Mouse (Mus musculus) bone marrow, adult 2 months (tissue): ENCODE data around the gene Lrrn3. TPM values are rescaled to one million over a fixed set of nuclear protein-coding genes. Genes with fewer than 3 reads are reported as not detected.

Experiments used
- H3K27ac ChIP-seq: fragments of 200-500 bp; 2 replicates; pipeline ENCODE4 v1.5.1; 2012; ENCODE audit warnings: low read depth, mild to moderate bottlenecking, control low read depth, inconsistent platforms, low read length; ENCODE audit not compliant: control insufficient read depth, poor library complexity, insufficient read depth
- H3K4me1 ChIP-seq: fragments of 200-500 bp; 2 replicates; pipeline ENCODE4 v1.6.1; 2011; ENCODE audit warnings: low read length; ENCODE audit not compliant: control insufficient read depth, insufficient read depth
- H3K4me3 ChIP-seq: fragments of 200-500 bp; replicated peaks from 2 replicates; pipeline ENCODE3; 2011; ENCODE audit warnings: mild to moderate bottlenecking, low read depth, low read length, control low read depth; ENCODE audit not compliant: control insufficient read depth
- CTCF ChIP-seq: fragments of 200-500 bp; IDR thresholded peaks from 2 replicates; pipeline ENCODE4 v1.5.1; 2011; ENCODE audit warnings: low read length, control low read depth; ENCODE audit not compliant: control insufficient read depth, insufficient read depth
- POLR2A ChIP-seq: fragments of 200-500 bp; IDR thresholded peaks from 2 replicates; pipeline ENCODE4 v1.6.1; 2011; ENCODE audit warnings: low read depth, mild to moderate bottlenecking, control low read depth, low read length, borderline replicate concordance; ENCODE audit not compliant: control insufficient read depth
- WGBS: fragments of 180-500 bp; shearing (Covaris S2); methylation state at CpG from one replicate; pipeline ENCODE4 v1.1.7; 2018; 5-methylcytosine and 5-hydroxymethylcytosine counted together
- polyA plus RNA-seq: library from polyadenylated mRNA; stranded (reverse); fragments of >200 nt; gene quantifications from 2 replicates; pipeline ENCODE4 v1.2.4, GENCODE M21; 2011; ENCODE audit warnings: low replicate concordance; ENCODE audit not compliant: missing spikeins, insufficient read depth, insufficient read length

Gene Lrrn3
- 1.6 and 1.8 TPM in 2 replicates for polyA plus RNA-seq

DNA sequence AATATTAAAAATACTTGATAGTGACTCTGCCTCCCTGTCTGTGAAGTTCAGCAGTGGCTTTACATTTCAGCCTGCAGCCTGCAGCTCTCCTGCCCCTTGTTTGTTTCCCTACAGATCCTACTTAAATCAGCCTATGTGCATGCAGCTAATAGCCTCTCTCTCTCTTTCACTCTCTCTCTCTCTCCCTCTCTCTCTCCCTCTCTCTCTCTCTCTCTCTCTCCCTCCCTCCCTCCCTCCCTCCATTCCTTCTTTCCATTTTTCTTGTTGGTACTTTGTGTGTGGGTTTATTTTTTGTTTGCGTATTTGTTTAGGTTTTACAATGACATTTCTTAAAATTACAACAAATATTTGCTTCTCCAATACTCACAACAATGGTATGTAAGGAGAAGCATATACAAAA, at the start of gene Lrrn3:
Gene Lrrn3 (minus strand): TSS at position 101 of the 400 bp plus-strand sequence.
- Histone ChIP-seq H3K4me3 (peak within 1 kb of the TSS; percentile 32), H3K27ac (no peak within 1 kb of the TSS), H3K4me1 (no peaks in the 10 kb centered on the region)
- 88% methylated on average over 1 of the region's 1 CpGs for WGBS
- no peak for TF ChIP-seq CTCF
- no peak for TF ChIP-seq POLR2A

DNA sequence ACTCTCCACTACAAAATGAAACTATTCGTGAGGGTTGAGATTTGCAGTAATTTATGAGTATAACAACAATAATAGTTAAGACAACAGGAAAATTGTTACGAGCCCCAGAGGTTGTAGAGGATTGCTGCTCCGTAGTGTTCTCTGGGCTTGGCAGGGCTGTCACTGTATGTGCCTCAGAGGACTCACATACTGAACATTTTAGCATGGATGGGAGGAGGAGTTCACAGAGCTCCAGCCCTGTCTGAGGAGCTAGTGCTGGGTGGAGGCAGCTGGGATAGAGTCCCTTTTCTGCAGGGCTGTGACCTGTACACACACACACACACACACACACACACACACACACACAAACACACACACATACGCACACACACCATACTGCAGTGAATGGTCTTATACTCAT, 42.2 kb upstream of the Lrrn3 start:
- TF ChIP-seq CTCF: no peak
- TF ChIP-seq POLR2A: no peak
- Histone ChIP-seq H3K27ac (no peak overlapping the region), H3K4me3 (no peak overlapping the region), H3K4me1 (no peaks in the 10 kb centered on the region)
- 73% methylated on average over 4 of the region's 4 CpGs for WGBS

DNA sequence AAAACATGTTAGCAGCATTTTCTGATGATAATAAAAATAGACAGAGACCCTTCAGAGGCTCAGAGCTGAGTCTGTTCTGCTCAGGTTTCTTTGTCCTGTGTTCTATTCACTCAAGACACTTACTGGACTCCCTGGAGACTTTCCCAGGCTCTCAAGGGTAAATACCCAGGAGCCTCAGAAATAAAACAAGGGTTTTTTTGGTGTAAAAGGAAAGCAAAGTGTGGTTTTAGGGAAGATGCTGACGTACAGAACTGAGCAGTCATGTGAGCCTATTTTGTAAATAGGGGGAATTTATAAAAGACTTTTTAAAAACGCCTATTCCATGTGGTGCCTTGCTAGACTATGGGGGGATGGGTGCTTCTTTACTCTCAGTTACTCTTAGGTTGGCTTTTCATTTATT, 40.5 kb upstream of the Lrrn3 start:
- TF ChIP-seq CTCF (no peak), POLR2A (no peak)
- H3K4me3 ChIP-seq: no peak overlapping the region
- 72% methylated on average over 2 of the region's 2 CpGs for WGBS
- no peak overlapping the region for H3K27ac ChIP-seq
- H3K4me1 ChIP-seq: no peaks in the 10 kb centered on the region

DNA sequence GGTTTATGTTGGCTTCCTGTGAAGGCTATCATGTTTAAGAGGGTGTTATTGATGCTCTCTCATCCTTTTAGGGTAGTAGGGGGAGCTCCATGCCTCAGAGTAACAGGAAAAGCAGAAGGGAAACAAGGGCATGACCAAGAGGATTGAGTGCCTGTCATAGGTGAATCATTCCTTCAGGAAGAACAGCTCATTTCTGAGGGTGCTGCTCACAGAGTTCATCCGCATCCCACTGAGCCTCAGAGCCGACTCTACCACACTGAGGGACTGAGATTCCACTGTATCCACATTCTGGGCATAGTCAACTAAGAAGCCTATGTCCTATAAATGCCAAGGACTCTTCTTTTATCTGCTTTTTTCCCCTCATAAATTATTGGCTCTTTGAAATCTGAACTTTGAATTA, 35.4 kb upstream of the Lrrn3 start:
- H3K27ac ChIP-seq: no peak overlapping the region
- 76% methylated on average over 2 of the region's 2 CpGs for WGBS
- TF ChIP-seq POLR2A: no peak
- no peak for TF ChIP-seq CTCF
- H3K4me1 ChIP-seq: no peaks in the 10 kb centered on the region
- no peak overlapping the region for H3K4me3 ChIP-seq

DNA sequence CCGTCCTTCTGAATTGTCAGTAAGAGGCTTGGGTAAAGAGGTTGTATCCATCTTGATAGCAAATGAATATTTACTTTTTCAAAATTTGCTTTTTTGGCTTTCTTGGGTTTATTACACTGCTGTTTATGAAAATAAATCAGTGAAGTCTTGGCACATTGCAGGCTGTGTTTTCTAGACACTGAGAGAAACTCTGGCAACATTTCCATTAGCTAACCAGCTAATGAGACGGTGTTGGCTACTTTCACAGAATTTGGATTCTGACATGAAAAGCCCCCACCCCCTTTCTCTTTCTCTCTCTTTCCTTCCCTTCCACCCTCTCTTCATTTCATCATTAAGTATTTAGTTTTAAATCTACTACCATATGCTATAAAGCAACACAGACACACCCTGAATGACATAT, 34.1 kb upstream of the Lrrn3 start:
- TF ChIP-seq POLR2A (no peak), CTCF (no peak)
- H3K27ac ChIP-seq: no peak overlapping the region
- no peak overlapping the region for H3K4me3 ChIP-seq
- WGBS: 82% methylated on average over 2 of the region's 2 CpGs
- H3K4me1 ChIP-seq: no peaks in the 10 kb centered on the region

DNA sequence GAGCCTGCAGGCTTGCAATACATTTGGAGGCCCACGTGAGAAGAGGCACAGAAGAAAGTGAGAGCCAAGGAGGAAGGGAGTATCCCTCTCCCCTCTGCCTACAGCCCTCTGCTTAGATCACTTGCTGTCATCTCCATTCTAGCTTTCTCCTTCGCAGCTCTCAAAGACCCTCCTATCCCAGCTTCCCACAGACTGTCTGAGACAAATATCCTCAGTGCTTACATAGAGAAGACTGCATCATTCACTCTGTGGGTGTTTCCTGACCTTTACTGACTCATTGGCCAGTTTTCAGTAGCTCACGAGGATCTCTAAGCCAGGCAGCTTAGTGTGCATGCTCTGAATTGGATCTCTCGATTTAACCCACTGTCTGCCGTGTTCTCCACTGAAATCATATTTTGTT, 32.7 kb upstream of the Lrrn3 start:
- Histone ChIP-seq H3K27ac (no peak overlapping the region), H3K4me1 (no peaks in the 10 kb centered on the region), H3K4me3 (no peak overlapping the region)
- WGBS: 79% methylated on average over 5 of the region's 5 CpGs
- TF ChIP-seq POLR2A: no peak

DNA sequence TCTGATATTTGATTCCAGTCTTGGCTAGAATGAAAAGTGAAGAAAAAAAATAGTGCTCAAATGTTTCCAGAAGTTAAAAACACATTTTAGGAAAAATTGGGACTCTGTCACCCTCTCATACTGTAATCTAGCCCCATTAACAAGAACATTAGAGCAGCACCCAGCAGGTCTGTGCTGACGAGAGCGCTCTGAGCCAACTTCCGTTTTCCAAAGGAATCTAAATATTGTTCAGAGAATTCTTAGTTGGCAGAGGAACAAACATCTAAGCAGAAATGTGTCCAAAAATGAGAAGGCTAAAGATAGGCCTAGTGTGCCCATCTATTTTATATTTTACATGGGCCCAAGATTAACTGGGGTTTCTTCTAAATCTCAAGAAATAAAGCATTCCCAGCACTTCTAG, 24.4 kb upstream of the Lrrn3 start:
- H3K27ac ChIP-seq: no peak overlapping the region
- no peak for TF ChIP-seq CTCF
- no peak for TF ChIP-seq POLR2A
- H3K4me1 ChIP-seq: no peaks in the 10 kb centered on the region
- no peak overlapping the region for H3K4me3 ChIP-seq
- WGBS: 87% methylated on average over 3 of the region's 3 CpGs

DNA sequence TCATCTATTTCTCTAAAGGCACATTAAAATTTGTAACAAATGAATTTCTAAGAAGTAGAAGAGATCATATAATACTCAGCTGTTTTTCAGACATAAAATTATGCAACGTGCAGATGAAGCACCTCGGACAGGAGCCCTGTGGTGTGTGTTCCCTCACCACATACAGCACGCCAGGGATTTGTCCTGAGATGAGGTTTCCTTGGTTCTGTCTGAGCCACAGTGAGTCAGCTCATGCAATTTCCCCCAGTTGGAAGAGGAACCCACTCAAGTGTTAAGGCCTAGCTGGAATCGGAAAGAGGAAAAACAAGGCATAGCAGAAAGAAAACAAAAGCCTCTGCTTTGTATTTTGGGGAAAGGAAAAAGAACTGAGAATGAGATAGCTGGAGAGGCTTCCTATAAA, 22.4 kb upstream of the Lrrn3 start:
- no peaks in the 10 kb centered on the region for H3K4me1 ChIP-seq
- H3K27ac ChIP-seq: no peak overlapping the region
- no peak overlapping the region for H3K4me3 ChIP-seq
- WGBS: 26% methylated on average over 4 of the region's 4 CpGs
- TF ChIP-seq CTCF (no peak), POLR2A (no peak)
